20 mouse cellular contexts compared by ENCODE assay signal in genomic region chr5:140238880-140239279, GRCm38 (mm10).
"Had no signal": no experiment of that assay in that cellular context is flagged by ENCODE, and none has a peak within 500 bp of the region (broad histone marks: within the 10 kb centered on the region; RNA-seq: fewer than 3 reads in every experiment).

No protein-coding gene starts in this region.

- H3K4me2 ChIP-seq: liver, embryonic 15.5 days; lung, embryonic 14.5 days; midbrain, embryonic 12.5 days; neural tube, embryonic 13.5 days; stomach, embryonic 15.5 days had no signal

- ATAC-seq: intestine, postnatal 0 days; lung, postnatal 0 days; midbrain, embryonic 16.5 days had no signal

- H3K9ac ChIP-seq: liver, embryonic 15.5 days; lung, embryonic 14.5 days; midbrain, embryonic 12.5 days; neural tube, embryonic 13.5 days; stomach, embryonic 15.5 days had no signal

- H3K36me3 ChIP-seq: liver, embryonic 15.5 days; midbrain, embryonic 12.5 days; neural tube, embryonic 13.5 days; stomach, embryonic 15.5 days had no signal

- H3K9me3 ChIP-seq: liver, embryonic 15.5 days; megakaryocyte, embryonic 14.5 days; midbrain, embryonic 12.5 days; neural tube, embryonic 13.5 days; stomach, embryonic 15.5 days had no signal

- DNase-seq: kidney, adult 2 months; kidney, postnatal 25 days; layer of hippocampus, adult 9-11 months; lung, embryonic 14.5 days; retina, postnatal 1 day; right cerebral cortex, postnatal 25 days; spleen, adult 18-20 months; thymus, postnatal 36 days had no signal

- H3K4me1 ChIP-seq: midbrain, embryonic 12.5 days; stomach, embryonic 15.5 days had no signal

- H3K27me3 ChIP-seq: liver, embryonic 15.5 days; megakaryocyte, embryonic 14.5 days; midbrain, embryonic 12.5 days; neural tube, embryonic 13.5 days; stomach, embryonic 15.5 days had no signal

- H3K4me3 ChIP-seq: layer of hippocampus, adult 2 months; liver, embryonic 15.5 days; megakaryocyte, embryonic 14.5 days; midbrain, embryonic 12.5 days; myocyte; neural tube, embryonic 13.5 days; stomach, embryonic 15.5 days had no signal

- H3K27ac ChIP-seq: kidney, postnatal 0 days; layer of hippocampus, adult 2 months; liver, embryonic 15.5 days; macrophage; midbrain, embryonic 12.5 days; neural tube, embryonic 13.5 days; stomach, embryonic 15.5 days had no signal
